Mouse (Mus musculus) heart, embryonic 11.5 days (tissue): ENCODE data around the gene Xpo5. TPM values are rescaled to one million over a fixed set of nuclear protein-coding genes. Genes with fewer than 3 reads are reported as not detected.
A peak's percentile ranks its signal among the peaks of the same experiment; 100 is the strongest.

Experiments used
- ATAC-seq: fragments of 200-750 bp; cut with Nextera tagmentation; replicated peaks from 2 replicates; pipeline ENCODE4 v1.8.0; 2017; ENCODE audit warnings: moderate library complexity; ENCODE audit not compliant: insufficient number of reproducible peaks, low FRiP score, low TSS enrichment
- H3K27ac ChIP-seq: fragments of 300-500 bp; sonication (generic); 2 replicates; pipeline ENCODE4 v1.5.1; 2014; ENCODE audit warnings: mild to moderate bottlenecking, low read depth, low read length
- H3K27me3 ChIP-seq: fragments of 300-500 bp; sonication (generic); 2 replicates; pipeline ENCODE4 v1.6.1; 2014; ENCODE audit warnings: mild to moderate bottlenecking, low read length, mixed read lengths; ENCODE audit not compliant: control insufficient read depth, insufficient read depth
- H3K36me3 ChIP-seq: fragments of 300-500 bp; sonication (generic); 2 replicates; pipeline ENCODE4 v1.6.1; 2014; ENCODE audit warnings: mild to moderate bottlenecking, low read length, moderate library complexity, mixed read lengths; ENCODE audit not compliant: control insufficient read depth, insufficient read depth
- H3K4me1 ChIP-seq: fragments of 300-500 bp; sonication (generic); 2 replicates; pipeline ENCODE4 v1.6.1; 2014; ENCODE audit warnings: low read length; ENCODE audit not compliant: control insufficient read depth, insufficient read depth
- H3K4me2 ChIP-seq: fragments of 300-500 bp; sonication (generic); 2 replicates; pipeline ENCODE4 v1.6.1; 2014; ENCODE audit warnings: mild to moderate bottlenecking, moderate library complexity
- H3K4me3 ChIP-seq: fragments of 300-500 bp; sonication (generic); 2 replicates; pipeline ENCODE4 v1.5.1; 2014; ENCODE audit warnings: low read depth, low read length
- H3K9ac ChIP-seq: fragments of 300-500 bp; sonication (generic); 2 replicates; pipeline ENCODE4 v1.6.1; 2014; ENCODE audit warnings: mild to moderate bottlenecking, low read depth, low read length, moderate library complexity
- H3K9me3 ChIP-seq: fragments of 300-500 bp; sonication (generic); replicated peaks from 2 replicates; pipeline ENCODE4 v1.6.1; 2016; ENCODE audit warnings: low read length; ENCODE audit not compliant: control insufficient read depth
- whole genome bisulfite sequencing: fragments of 180-500 bp; shearing (Covaris S2); extraction: QIAGEN DNeasy Blood & Tissue Kit; methylation state at CpG from one replicate; pipeline ENCODE4 v1.1.7; 2014; ENCODE audit not compliant: insufficient replicate concordance; 5-methylcytosine and 5-hydroxymethylcytosine counted together
- polyA plus RNA-seq: library from polyadenylated mRNA; unstranded; fragments of >200 nt; fragmentation: Nextera tagmentation; extraction: Ambion mirVana; gene quantifications from 2 replicates; pipeline ENCODE4 v1.2.1, GENCODE M21; 2014

The Xpo5 gene
- polyA plus RNA-seq, 1 experiment from 2014 or later: 32.3 TPM

DNA sequence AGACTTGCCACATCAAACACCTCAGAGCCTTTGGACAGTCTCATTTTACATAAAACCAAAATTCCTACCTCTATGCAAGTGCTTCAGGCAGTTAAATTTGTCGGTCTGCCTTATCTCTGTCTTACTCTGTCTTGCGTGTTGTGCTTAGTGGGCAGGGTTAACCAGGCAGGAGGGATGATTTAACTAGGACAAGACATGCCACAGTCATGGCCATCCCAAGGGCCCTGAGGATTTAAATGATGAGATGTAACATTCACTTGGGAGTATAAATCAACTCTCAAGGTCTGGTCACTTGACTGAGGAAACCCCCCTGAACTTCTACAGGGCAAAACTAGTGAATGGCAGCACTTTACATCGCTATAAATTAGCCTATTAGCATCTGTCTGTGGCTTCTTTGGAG lies 19.0 kb downstream of the Xpo5 start:
- Histone ChIP-seq H3K4me3 (no peak overlapping the region), H3K4me1 (no peaks in the 10 kb centered on the region), H3K4me2 (no peak overlapping the region), H3K9me3 (no peaks in the 10 kb centered on the region), H3K36me3 (peaks cover 40% of the 10 kb centered on the region), H3K27ac (no peak overlapping the region), H3K27me3 (no peaks in the 10 kb centered on the region), H3K9ac (no peak overlapping the region)
- WGBS: 85% methylated on average over 3 of the region's 3 CpGs
- ATAC-seq: no peak

DNA sequence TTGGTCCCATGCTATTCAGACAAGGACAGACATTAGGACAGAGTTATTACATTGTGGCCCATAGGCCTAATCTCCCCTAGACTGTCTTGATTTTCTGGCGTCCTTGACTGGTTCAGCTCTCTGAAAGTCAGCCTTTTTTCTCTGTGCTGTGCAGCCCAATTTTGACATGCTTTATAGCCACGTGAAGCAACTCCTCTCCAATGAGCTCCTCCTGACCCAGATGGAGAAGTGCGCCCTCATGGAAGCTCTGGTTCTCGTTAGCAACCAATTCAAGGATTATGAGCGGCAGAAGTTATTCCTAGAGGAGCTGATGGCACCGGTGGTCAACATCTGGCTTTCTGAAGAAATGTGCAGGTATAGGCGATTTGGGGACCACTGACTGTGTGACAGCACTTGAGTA lies 25.0 kb downstream of the Xpo5 start:
- Histone ChIP-seq H3K27ac (no peak overlapping the region), H3K27me3 (no peaks in the 10 kb centered on the region; the same call in 1 of the 2 replicates), H3K9me3 (no peaks in the 10 kb centered on the region), H3K36me3 (peaks cover 43% of the 10 kb centered on the region), H3K4me3 (no peak overlapping the region), H3K9ac (no peak overlapping the region), H3K4me2 (no peak overlapping the region), H3K4me1 (no peaks in the 10 kb centered on the region)
- WGBS: 89% methylated on average over 7 of the region's 7 CpGs
- ATAC-seq: no peak

DNA sequence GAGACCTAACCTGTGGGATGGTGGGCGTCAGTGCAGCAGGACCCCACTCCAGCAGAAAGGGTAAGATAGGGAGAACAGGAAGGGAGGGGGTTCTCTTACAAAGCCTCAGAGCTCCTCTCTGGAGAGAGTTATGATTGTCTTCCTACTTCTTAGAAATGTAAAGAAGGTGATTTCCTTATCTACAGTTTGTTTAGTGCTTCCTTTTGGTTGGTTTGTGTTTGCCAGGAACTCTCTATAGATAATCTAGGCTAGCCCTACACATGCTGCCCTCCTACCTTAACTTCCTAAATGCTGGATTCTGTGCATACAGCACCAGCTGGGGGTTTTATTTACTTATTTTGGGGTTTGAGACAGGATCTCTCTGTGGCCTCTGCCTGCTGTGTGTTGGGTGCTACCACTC lies 33.5 kb downstream of the Xpo5 start:
- Histone ChIP-seq H3K27me3 (peaks cover 5% of the 10 kb centered on the region), H3K27ac (no peak overlapping the region), H3K4me1 (peaks cover 14% of the 10 kb centered on the region; the same call in 1 of the 2 replicates), H3K9ac (no peak overlapping the region), H3K4me2 (no peak overlapping the region), H3K4me3 (no peak overlapping the region), H3K9me3 (no peaks in the 10 kb centered on the region), H3K36me3 (peaks cover 33% of the 10 kb centered on the region)
- 47% methylated on average over 1 of the region's 1 CpGs for WGBS
- no peak for ATAC-seq

DNA sequence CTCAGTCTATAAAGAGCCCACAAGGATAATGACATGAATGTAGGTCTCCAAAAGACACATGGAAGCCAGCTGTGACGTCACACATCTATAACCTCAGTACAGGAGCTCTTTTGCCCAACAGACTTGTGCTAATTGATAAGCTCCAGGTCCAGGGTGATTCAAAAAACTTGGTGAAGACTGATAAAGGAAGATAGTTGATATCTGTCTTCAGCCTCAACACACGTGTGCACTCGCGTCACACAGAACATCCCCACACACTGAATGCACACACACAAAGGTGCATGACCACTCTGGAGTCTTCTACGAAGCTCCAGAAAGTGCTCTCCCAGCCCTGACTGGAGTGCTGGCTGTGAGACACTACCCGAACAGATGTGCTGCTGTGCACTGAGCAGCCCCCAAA lies 34.5 kb downstream of the Xpo5 start:
- 79% methylated on average over 6 of the region's 6 CpGs for WGBS
- peaks cover 31% of the 10 kb centered on the region for H3K36me3 ChIP-seq

DNA sequence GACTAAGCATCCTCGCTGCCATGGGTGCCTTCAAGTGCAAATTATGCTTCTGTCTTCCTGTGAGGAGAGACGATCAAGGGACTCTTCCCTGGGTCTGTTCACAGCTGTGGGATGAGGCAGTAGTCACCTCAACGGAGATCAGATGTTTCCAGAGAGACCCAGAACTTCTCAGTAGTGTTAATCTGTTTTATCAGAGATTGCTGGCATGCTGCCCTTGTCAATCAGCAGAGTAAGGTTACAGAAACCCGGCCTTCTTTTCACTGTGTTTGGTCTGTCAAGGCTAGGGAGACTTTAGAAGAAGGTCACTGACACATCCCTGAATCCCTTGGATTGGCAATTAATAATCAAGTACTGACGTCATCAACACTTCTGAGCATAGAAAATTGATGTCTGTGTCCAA lies 34.9 kb downstream of the Xpo5 start:
- peaks cover 35% of the 10 kb centered on the region for H3K36me3 ChIP-seq
- H3K27ac ChIP-seq: no peak overlapping the region
- ATAC-seq: no peak
- H3K27me3 ChIP-seq: peaks cover 9% of the 10 kb centered on the region
- no peaks in the 10 kb centered on the region for H3K9me3 ChIP-seq
- WGBS: 65% methylated on average over 5 of the region's 5 CpGs
- H3K9ac ChIP-seq: no peak overlapping the region
- peaks cover 14% of the 10 kb centered on the region; the same call in 1 of the 2 replicates for H3K4me1 ChIP-seq
- H3K4me2 ChIP-seq: no peak overlapping the region
- no peak overlapping the region for H3K4me3 ChIP-seq

More for the DNA sequence above, 34.5 kb downstream of the Xpo5 start:
- no peak overlapping the region for H3K4me3 ChIP-seq
- ATAC-seq: no peak
- peaks cover 6% of the 10 kb centered on the region for H3K27me3 ChIP-seq
- no peak overlapping the region for H3K4me2 ChIP-seq
- no peaks in the 10 kb centered on the region for H3K9me3 ChIP-seq
- peaks cover 14% of the 10 kb centered on the region; the same call in 1 of the 2 replicates for H3K4me1 ChIP-seq
- no peak overlapping the region for H3K9ac ChIP-seq
- no peak overlapping the region for H3K27ac ChIP-seq

DNA sequence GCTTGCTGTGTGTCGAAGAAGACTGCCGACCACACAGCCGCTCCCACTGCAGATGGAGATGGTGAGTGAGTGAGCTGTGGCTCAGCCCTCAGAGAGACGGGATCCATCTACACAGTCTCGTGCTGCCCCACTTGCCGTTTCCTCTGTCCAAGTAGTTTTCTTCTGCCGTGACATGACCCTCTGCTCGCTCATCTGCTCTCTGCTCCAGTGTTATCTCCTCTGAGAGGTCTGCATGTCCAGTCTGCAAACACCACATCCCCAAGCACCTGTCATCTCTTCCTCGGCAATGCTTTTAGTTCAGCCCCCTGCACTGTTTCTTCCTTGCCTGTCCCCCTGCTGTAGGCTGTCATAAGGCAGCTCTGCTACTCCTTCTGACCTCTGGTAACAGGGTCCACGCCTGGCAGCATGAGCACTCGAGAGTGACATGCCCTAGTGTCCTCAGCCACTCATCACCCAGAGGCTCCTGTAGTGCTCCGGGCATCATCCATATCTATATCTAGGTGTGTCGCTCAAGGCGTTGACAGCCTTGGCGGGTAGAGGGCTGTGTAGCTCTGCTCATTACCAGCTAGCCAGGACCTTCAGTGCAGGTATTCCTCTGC lies 37.0 kb downstream of the Xpo5 start:
- Histone ChIP-seq H3K4me3 (no peak overlapping the region), H3K9me3 (no peaks in the 10 kb centered on the region), H3K4me2 (peak overlapping the region; percentile 1; the same call in 1 of the 2 replicates), H3K4me1 (peaks cover 14% of the 10 kb centered on the region; the same call in 1 of the 2 replicates), H3K9ac (no peak overlapping the region), H3K27me3 (peaks cover 9% of the 10 kb centered on the region), H3K27ac (no peak overlapping the region), H3K36me3 (peaks cover 39% of the 10 kb centered on the region)
- ATAC-seq: peak; percentile 79
- 49% methylated on average over 15 of the region's 15 CpGs for WGBS

DNA sequence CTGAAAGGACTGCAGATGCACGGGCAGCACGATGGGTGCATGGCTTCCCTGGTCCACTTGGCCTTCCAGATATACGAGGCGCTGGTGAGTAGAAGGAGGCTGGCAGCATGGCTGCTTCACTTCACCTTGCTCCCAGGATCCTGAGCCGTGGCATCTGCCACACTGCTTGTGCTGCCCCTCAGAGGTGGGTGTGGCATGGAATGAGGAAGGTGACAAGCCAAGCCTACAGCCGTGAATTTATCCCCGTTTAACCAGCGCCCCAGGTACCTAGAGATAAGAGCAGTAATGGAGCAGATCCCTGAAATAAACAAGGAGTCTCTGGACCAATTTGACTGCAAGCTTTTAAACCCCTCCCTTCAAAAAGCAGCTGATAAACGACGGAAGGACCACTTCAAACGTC lies 38.9 kb downstream of the Xpo5 start:
- WGBS: 65% methylated on average over 11 of the region's 11 CpGs
- peaks cover 44% of the 10 kb centered on the region for H3K36me3 ChIP-seq
- ATAC-seq: no peak
- no peak overlapping the region for H3K27ac ChIP-seq
- H3K4me2 ChIP-seq: no peak overlapping the region
- H3K27me3 ChIP-seq: peaks cover 9% of the 10 kb centered on the region; the same call in 1 of the 2 replicates
- H3K4me3 ChIP-seq: no peak overlapping the region
- peaks cover 15% of the 10 kb centered on the region; the same call in 1 of the 2 replicates for H3K4me1 ChIP-seq
- H3K9ac ChIP-seq: no peak overlapping the region
- H3K9me3 ChIP-seq: no peaks in the 10 kb centered on the region

DNA sequence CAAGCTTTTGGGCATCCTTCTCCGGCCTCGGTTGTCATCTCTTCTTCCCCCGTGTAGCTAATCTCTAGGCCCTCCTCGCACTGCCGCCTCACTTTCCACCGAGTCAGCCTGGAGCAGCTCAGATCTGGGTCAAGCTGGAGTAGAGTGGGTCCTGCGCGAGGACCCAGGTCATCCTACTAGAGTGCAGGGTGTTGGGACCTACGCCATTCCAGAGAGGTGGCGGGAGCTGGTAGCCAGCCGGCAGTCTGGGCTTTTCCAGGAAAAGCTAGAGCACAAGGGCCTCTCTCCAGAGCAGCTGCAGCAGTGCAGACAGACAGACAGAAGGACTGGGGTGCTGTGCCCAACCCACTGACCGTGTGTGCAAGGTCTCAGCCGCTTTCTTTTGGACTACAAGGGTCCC lies 39.7 kb downstream of the Xpo5 start:
- H3K4me2 ChIP-seq: no peak overlapping the region
- no peak overlapping the region; the same call in 1 of the 2 replicates for H3K4me3 ChIP-seq
- peaks cover 38% of the 10 kb centered on the region for H3K36me3 ChIP-seq
- no peak overlapping the region for H3K9ac ChIP-seq
- H3K9me3 ChIP-seq: no peaks in the 10 kb centered on the region
- peaks cover 22% of the 10 kb centered on the region for H3K4me1 ChIP-seq
- no peak for ATAC-seq
- WGBS: 89% methylated on average over 13 of the region's 13 CpGs
- H3K27me3 ChIP-seq: 0 out of 2 replicates have a peak, but pooled peaks cover 5% of the 10 kb centered on the region
- no peak overlapping the region for H3K27ac ChIP-seq

DNA sequence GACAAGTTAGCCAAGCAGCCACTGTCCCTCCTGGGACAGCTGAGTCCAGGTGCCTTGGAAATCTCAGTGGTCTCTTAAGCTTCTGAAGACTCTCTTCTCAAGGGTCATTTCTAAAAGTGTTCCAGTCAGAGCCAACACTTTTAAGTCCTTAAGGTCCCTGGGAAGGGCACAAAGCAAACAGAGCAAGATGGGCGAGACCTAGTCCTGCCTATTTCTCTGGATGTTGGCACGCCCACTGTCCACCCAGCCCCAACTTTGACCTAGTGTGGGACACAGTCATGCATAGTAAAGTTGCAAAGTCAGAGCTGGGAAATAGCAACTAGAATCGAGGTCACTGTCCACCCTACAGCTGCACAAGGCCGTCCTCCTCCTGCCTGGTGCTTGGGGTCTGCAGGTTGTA lies 40.4 kb downstream of the Xpo5 start:
- Histone ChIP-seq H3K4me2 (no peak overlapping the region), H3K9me3 (no peaks in the 10 kb centered on the region), H3K36me3 (peaks cover 38% of the 10 kb centered on the region), H3K27ac (no peak overlapping the region), H3K4me3 (no peak overlapping the region), H3K4me1 (peaks cover 19% of the 10 kb centered on the region), H3K9ac (no peak overlapping the region), H3K27me3 (0 out of 2 replicates have a peak, but pooled peaks cover 5% of the 10 kb centered on the region)
- 84% methylated on average over 4 of the region's 4 CpGs for WGBS
- no peak for ATAC-seq
